Mouse (Mus musculus) left cerebral cortex, postnatal 10 days (tissue): ENCODE data around the gene Endod1. TPM values are rescaled to one million over a fixed set of nuclear protein-coding genes. Genes with fewer than 3 reads are reported as not detected.
A peak's percentile ranks its signal among the peaks of the same experiment; 100 is the strongest.

ENCODE experiments used
- DNase-seq, 2 experiments: peaks; one replicate each; pipeline ENCODE4 v3.0.0; 2021 to 2022; ENCODE audit warnings: low spot score in 2 of 2, mixed read lengths in 1 of 2; ENCODE audit errors: extremely low spot score in 1 of 2
- intact Hi-C: fragments of 180-260 bp; cut with DNase I; formaldehyde crosslinking; loops from one replicate; pipeline ENCODE4 v1.15.1; 2025
- total RNA-seq, 2 experiments: library from RNA; stranded (reverse); gene quantifications; 2 replicates each; pipeline ENCODE4 v1.2.3; 2021

Gene Endod1
- total RNA-seq, 2 experiments from 2014 or later, result 48.5 to 50.7 TPM

- intact Hi-C loops, result loop anchor here (5.0 kb wide), 1 partner anchor 119 kb away; the partner anchor contains the start of genes Cwc15 and Kdm4d
- no peak for DNase-seq
Observed at GRCm38 (mm10) chr9:14383186-14383920, 2.0 kb upstream of the Endod1 start.

DNA sequence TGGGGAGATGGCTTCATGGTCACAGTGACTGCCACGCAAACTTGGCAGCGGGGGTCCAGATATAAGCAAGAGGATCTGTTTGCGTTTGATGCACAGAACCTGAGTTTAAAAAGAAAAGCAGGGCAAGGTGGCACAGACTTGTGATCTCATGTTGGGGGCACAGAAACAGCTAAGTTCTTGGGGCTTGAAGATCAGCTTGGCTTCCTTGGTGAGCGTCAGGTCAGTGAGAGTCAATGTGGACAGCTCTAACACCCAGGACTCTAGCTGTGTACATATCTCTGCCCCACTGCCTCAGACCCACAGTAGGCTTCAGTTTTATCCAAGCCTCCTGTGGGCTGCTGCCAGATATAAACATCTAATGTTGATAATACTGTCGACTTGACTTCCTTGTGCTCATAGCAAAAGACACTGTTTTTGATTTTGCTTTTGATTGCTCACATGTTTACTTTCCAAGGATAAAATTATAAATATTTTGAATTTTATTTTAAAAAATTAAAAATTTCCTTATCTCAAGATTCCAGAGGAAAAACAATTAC lies 1.0 kb upstream of the Endod1 start:
- intact Hi-C loops, result loop anchor here (5.0 kb wide), 1 partner anchor 120 kb away; the partner anchor contains the start of genes Cwc15 and Kdm4d
- DNase-seq, result no peak

DNA sequence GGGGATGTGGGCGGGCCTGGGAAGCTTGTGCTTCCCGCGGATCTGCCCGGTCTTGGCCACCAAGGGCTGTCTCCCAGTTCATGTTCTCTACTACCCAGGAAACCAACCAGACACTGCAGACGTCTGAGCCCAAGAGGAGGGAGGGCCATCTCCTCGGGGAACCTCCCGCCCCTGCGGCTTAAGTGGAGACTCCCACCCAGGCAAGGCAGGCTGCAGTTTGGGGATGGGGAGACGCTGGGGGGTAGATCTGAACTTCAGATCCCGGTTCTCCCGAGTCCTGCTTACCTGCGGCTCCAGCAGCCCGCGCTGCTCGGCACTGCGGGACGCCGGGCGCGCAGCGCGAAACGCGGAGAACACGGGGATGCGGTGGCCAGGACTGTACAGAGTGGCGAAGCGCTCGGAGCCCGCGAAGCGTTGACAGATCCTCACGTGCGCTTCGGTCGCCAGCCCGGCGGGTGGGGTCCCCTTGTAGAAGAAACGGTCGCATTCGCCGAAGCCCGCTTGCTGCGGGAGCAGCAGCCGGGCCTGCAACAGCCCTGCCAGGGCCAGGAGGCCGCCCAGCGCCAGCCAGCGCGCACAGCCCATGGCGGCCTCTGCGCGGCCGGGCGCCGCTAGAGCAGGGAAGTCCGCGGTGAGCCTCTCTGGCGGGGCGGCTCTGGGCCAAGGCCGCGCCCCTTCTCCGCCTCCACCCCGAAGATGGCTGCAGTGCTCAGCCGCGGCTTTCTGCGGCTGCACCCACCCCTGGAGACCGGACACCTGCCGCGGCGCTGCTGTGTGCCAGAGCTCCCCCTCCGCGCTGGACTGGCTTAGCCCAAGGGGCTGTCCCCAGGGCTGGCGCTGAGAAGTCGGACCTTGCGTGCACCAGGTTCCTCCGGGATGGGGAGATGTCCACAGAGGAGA lies 671 bp downstream of the Endod1 start:
- DNase-seq, result peak; percentile 56 to 92
- intact Hi-C loops, result loop anchor here (5.0 kb wide), 1 partner anchor 122 kb away; the partner anchor contains the start of genes Cwc15 and Kdm4d

GRCm38 (mm10) chr9:14379769-14380385 lies 1.4 kb downstream of the Endod1 start:
- DNase-seq, result no peak
- intact Hi-C loops, result loop anchor here (5.0 kb wide), 1 partner anchor 122 kb away; the partner anchor contains the start of genes Cwc15 and Kdm4d

GRCm38 (mm10) chr9:14378151-14378550 lies 3.2 kb downstream of the Endod1 start:
- DNase-seq, result no peak
- intact Hi-C loops, result no loop called here

- no peak for DNase-seq
- intact Hi-C loops, result no loop called here
Observed at GRCm38 (mm10) chr9:14376149-14376548, 5.2 kb downstream of the Endod1 start.

- no peak for DNase-seq
- intact Hi-C loops, result no loop called here
Observed at GRCm38 (mm10) chr9:14372440-14372839, 8.9 kb downstream of the Endod1 start.

GRCm38 (mm10) chr9:14369271-14369670 lies 12.0 kb downstream of the Endod1 start:
- intact Hi-C loops, result no loop called here

GRCm38 (mm10) chr9:14367850-14368249 lies 13.5 kb downstream of the Endod1 start:
- intact Hi-C loops, result no loop called here
- DNase-seq, result no peak

More at GRCm38 (mm10) chr9:14369271-14369670, 12.0 kb downstream of the Endod1 start:
- no peak for DNase-seq

- DNase-seq, result no peak
- intact Hi-C loops, result no loop called here
Observed at GRCm38 (mm10) chr9:14365481-14366125, 15.7 kb downstream of the Endod1 start.

- intact Hi-C loops, result no loop called here
- no peak for DNase-seq
Observed at GRCm38 (mm10) chr9:14364719-14365118, 16.6 kb downstream of the Endod1 start.

DNA sequence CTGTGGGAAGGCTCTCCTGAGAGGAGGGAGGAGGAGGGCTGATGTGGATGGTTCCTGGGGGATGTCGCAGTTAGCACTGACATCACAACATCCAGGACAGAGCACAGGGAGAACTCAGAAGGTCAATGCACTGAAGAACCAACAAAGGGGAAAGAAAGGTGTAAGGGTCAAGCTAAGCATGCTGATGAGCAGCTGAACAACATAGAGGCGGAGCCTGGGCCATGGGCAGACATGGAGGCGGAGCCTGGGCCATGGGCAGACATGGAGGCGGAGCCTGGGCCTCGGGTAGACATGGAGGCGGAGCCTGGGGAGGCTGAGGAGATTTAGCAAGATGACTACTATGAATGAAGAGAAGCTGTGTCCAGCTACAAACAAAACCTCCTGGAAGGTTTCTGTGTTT lies 17.8 kb downstream of the Endod1 start:
- intact Hi-C loops, result no loop called here
- peak in 1 of 2 experiments; percentile 52 for DNase-seq

DNA sequence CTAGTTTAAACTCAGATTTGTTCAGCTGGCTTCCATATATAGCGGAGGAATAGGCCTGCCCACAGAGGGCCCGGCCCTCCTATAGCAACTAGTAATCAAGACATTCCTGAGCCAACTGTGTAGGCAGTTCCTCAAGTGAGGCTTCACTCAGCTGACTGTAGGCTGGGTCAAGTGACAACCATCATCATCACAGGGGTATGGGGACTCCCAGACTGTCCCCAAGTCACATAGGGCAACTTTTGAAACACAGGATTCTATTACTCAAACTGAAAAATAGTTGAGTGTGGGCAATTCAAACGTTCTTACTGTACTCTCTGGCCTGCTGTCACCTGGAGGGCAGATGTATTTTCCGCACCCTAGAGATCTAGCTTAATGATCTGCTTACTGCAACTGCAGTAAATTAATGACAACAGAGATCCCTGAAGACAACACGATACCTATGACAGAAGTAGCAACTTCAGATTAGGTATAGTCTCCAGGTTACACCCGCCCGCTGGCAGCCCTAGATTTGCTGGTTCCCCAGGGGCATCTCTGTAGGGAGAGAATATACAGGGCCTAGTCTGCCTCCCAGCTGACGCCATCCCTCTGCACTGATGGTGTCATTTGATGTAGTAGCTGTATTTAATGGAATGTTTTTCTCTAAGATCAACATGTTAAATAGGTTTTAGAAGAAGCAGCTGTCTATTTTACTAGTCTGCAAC lies 19.1 kb downstream of the Endod1 start:
- no peak for DNase-seq
- intact Hi-C loops, result no loop called here

GRCm38 (mm10) chr9:14357033-14357432 lies 24.3 kb downstream of the Endod1 start:
- intact Hi-C loops, result no loop called here
- DNase-seq, result no peak

DNA sequence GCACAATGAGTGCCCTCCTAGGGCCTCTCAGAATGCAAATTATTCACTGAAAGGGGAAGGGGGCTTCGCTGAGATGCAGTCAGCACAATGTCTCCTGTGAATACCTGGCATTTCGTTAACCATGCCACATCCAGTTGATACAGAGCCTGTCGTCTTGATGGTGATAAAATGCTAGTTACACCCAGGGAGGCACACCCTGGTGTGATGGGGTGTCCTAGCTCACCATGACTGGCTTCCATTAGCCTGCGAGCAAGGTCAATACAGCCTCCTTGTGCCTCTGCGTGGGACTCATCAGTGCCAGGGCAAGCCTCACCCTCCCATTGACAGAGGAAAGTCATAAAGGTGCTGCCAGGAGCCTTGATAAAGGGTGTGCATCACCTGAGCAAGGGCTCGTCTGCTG lies 26.5 kb downstream of the Endod1 start:
- intact Hi-C loops, result no loop called here
- no peak for DNase-seq

GRCm38 (mm10) chr9:14352337-14352736 lies 29.0 kb downstream of the Endod1 start:
- no peak for DNase-seq
- intact Hi-C loops, result no loop called here

- DNase-seq, result no peak
- intact Hi-C loops, result no loop called here
Observed at GRCm38 (mm10) chr9:14350787-14351186, 30.5 kb downstream of the Endod1 start.

DNA sequence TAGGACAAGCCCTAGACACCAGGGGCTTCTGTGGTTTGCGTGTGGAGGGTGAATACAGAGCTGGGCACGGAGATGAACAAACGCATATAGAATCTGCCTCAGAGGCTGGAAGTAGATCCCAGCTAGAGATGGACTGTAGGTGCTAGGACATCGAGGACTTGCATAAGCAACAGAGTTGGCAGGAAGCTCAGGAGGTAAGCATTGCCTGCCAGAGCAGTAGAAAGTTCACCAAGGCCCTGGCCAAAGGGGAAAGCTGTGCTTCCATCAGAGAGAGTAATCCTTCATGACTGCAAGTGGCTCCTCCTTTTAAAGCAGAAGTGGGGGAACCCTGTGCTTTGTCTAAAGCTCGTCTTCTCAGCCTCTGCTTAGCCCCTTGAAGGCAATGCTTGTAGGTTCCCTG lies 31.9 kb downstream of the Endod1 start:
- intact Hi-C loops, result no loop called here
- no peak for DNase-seq
